Mouse (Mus musculus) ZHBTc4 (cell line): ENCODE measurements around the gene B4galnt1.

Source experiments
- DNase-seq: peaks from one replicate; pipeline ENCODE4 v3.0.0-alpha.2; 2011; ENCODE audit warnings: low read depth, low spot score

B4galnt1 gene

GRCm38 (mm10) chr10:127170002-127170401 lies 5.0 kb downstream of the B4galnt1 start:
- DNase-seq, result peak; percentile 82

- DNase-seq, result peak; percentile 93
Observed at GRCm38 (mm10) chr10:127170837-127171272, 5.8 kb downstream of the B4galnt1 start.

- DNase-seq, result no peak
Observed at GRCm38 (mm10) chr10:127171631-127172200, 6.7 kb downstream of the B4galnt1 start.

DNA sequence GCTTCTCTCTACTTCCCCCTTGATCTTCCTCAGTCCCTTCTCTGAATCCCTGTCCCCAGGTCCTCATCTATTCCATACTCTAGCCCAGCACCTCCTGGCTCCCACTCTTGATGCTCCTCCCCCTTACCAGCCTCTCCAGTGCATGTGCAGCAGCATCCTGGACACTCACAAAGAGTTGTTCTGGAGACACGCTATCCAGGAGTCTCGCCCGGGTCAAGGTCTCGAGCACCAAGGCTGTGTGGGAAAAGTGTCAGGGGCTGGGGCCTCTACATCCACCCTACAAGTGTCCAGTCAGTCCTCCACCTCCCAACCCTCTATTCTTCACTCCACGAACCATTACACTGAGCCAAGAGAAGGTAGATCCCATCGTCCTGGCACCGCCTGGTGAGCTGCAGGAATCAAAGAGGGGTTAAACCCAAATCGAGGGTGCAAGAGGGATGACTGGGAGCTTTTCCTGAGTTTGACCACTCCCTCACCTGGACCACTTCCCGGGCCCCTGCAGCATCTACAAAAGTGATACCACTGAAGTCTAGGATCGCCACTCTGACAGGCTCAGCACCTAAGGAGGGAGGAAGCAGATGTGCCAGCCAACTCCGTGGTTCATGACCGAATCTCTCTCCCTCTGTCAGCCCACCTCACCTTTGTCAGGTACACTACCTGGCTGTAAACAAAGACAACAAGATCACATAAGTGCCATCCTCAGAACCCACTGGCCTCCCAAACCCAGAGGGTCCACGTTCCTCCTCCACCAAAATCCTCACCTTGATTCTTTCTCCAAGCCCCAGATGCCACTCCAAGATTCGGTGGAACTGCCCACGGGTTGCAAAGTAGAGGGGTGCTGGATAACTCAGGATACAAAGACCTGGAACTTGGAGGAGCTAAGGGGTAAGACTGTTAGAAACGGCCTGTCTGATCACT lies 8.4 kb downstream of the B4galnt1 start:
- no peak for DNase-seq

GRCm38 (mm10) chr10:127174170-127174569 lies 9.1 kb downstream of the B4galnt1 start:
- DNase-seq, result no peak

GRCm38 (mm10) chr10:127176228-127176627 lies 11.2 kb downstream of the B4galnt1 start:
- DNase-seq, result no peak

DNA sequence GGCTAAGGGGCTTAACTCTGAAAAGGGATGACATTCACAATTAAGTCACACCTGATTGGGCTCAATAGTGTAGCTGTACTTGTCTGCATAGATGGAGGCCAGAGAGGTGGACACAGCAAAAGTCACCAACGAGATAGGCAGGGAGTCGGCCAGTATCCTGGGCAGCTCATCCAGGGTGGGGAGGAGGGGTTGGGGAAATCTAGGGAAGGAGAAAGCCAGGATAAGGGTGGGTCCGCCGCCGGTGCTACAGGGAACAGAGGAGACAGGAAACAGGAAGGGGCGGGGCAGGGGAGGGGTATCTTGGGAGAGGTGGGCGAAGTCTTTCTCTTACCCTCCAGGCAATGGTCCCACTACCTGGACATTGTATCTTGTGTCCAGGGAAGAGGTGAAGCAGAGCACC lies 11.7 kb downstream of the B4galnt1 start:
- DNase-seq, result no peak

DNA sequence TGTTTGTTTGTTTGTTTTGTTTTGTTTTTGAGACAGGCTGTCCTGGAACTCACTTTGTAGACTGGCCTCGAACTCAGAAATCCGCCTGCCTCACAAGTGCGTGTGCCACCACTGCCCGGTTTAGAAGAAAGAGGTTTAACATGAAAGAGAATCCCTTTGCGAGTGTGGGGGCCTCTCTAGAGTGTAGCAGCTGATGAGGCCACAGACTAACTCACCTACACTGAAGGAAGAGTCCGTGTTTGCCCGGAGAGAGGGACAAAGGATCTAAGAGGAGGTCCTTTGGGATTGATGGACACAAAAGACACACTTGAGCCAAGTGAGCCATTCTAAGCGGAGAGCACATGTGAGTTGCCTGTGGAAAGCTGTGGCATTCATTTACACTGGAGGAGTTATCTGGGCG lies 12.2 kb downstream of the B4galnt1 start:
- DNase-seq, result no peak

- peak; percentile 92 for DNase-seq
Observed at GRCm38 (mm10) chr10:127177719-127178118, 12.7 kb downstream of the B4galnt1 start.

DNA sequence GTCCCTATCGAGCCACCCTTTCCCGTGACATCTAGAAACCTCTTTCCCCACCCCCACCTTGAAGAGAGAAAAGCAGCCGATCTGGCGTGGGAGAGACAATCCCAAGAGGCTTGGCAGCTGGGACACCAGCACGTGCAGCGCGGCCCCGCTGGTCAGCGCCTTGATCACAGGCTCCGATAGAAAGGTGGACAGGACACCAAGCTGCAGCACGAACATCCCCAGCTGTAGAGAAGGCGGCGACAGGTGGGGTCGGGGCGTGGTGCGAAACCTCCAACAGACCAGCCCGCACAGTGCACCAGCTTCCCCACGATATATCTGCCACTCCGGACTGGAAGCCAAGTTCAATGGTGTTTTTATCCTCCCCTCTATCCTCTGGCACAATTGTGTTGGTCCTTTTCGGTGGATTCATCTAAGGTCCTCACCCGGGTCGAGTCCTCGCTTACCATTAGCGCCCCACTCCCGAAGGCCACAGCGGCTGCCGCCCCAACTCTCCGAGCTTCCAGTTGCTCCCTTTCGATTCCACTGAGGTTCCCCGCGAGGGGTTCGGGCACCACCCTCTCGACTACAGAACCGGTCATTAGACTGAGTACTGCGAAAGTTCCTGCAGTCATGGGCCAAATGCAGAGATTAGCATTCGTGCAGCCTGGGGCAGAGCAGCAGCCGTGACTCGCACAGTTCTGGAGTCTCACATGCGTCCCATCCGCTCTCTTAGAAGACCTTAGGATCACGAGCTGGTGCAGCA lies 13.4 kb downstream of the B4galnt1 start:
- DNase-seq, result no peak

GRCm38 (mm10) chr10:127179871-127180694 lies 15.1 kb downstream of the B4galnt1 start, which contains the start of gene Slc26a10:
Gene Slc26a10 (minus strand): TSS chr10:127180645.
- no peak for DNase-seq

GRCm38 (mm10) chr10:127180695-127181047 lies 15.6 kb downstream of the B4galnt1 start:
- no peak for DNase-seq

DNA sequence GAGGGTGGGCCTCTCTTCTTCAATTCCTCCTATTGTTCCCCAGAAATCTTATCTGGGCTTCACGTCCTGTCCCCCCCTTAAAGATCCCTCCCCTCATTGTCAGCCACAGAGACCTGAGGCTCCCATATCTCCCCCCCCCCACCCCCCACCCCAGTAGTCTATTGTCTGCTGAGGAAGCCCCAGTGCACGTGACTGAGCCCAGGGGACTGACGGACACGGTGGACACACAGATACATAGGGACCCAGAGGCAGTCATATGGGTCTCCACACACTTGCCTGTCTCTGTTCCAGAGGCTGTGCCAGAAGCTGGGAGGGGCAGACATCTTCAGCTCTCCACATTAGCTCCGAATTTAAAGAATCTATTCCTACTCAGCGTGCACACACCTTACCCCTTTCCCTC lies 16.5 kb downstream of the B4galnt1 start:
- DNase-seq, result no peak

- no peak for DNase-seq
Observed at GRCm38 (mm10) chr10:127182624-127183023, 17.6 kb downstream of the B4galnt1 start.

DNA sequence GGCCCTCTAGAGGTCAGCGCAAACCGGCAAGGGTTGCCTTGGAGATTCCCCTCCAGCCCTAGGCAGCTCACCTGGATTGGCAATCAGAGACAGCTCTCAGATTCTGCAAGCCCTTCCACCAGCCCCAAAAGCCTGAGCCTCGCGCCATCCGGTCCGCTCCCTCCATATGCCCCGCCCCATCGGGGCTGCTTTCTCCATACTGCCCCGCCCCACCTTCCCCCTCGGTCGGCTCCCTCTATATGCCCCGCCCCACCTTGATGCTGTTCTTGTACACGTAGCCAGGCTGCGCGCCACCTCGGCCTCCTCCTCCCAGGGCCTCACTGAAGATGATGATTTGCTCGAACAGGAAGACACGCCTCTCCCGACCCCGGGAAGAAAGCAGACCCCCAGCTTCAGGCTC lies 18.7 kb downstream of the B4galnt1 start:
- DNase-seq, result peak; percentile 91

DNA sequence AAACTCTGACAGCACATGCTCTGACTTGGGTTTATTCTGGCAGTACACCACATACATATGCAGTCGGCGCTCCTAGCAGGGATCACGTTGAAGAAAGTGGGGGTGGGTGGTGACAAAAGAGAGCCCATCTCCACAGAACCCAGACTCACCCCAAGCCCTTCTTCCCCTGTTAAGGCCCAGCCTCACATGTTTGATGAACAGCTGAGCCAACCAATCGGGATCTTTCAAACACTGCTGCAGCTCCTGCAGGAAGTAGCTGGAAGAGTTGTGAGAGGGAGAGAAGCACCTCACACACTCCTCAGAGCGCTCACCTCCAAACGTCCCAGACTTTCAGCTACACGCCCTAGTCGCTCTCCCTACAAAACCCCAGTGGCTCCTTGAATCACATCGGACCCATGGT lies 20.1 kb downstream of the B4galnt1 start:
- peak; percentile 84 for DNase-seq

- no peak for DNase-seq
Observed at GRCm38 (mm10) chr10:127185506-127185905, 20.5 kb downstream of the B4galnt1 start.

GRCm38 (mm10) chr10:127186451-127186850 lies 21.4 kb downstream of the B4galnt1 start:
- no peak for DNase-seq

DNA sequence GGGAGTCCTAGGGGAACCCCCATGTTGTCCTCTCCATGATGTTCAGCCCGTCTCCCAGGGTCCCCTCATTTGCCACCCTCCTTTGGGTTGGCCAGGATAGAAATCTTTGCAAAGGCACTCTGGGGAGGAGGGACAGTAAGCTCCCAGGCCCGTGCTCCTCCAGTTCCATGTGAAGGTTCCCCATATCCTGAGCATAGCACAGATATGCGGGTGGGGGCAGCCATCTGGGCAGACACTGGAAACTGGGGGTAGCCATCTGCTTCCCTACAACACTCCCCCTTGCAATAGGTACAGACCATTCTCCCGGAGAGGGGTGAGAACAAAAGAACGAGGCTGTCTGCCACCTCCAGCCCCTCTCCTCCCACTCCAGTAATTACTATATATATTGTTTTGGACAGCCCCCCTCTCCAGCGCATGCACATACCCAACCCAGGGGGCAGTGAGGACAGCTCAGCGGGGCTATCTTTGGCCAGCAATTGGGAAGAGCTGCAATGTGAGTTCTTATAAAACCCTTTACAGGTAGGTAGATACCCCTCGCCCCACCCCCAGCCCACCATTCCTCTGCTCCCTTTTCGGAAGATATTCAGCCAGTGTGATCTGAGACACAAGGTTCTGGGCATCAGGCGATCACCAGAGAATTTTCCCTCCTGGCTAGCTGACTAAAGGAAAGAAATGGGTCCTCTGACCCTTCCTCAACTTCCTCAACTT lies 22.5 kb downstream of the B4galnt1 start:
- DNase-seq, result no peak

- DNase-seq, result no peak
Observed at GRCm38 (mm10) chr10:127188079-127188453, 23.0 kb downstream of the B4galnt1 start.
